Mouse (Mus musculus) forebrain, postnatal 0 days (tissue): Measurements from ENCODE around the gene Olfr504. TPM values are rescaled to one million over a fixed set of nuclear protein-coding genes. Genes with fewer than 3 reads are reported as not detected.
"Not testable (repeated sequence)": the region's sequence is repeated elsewhere in the genome, so short reads cannot be mapped to it uniquely, and the experiment has no call there.

Experiments used
- ATAC-seq: fragments of 200-750 bp; cut with Nextera tagmentation; 2 replicates; pipeline ENCODE4 v1.8.0; 2017; ENCODE audit warnings: mild to moderate bottlenecking, moderate library complexity
- DNase-seq: peaks from one replicate; pipeline ENCODE4 v3.0.0-alpha.2; 2015
- H3K27ac ChIP-seq: fragments of 300-500 bp; sonication (generic); 2 replicates; pipeline ENCODE4 v1.5.1; 2014; ENCODE audit warnings: low read depth, mild to moderate bottlenecking, antibody characterized with exemption, low read length, moderate library complexity, mixed read lengths
- H3K27me3 ChIP-seq: fragments of 300-500 bp; sonication (generic); 2 replicates; pipeline ENCODE4 v1.6.1; 2014; ENCODE audit warnings: mild to moderate bottlenecking, low read length, mixed read lengths; ENCODE audit not compliant: insufficient read depth
- H3K36me3 ChIP-seq: fragments of 300-500 bp; sonication (generic); 2 replicates; pipeline ENCODE4 v1.6.1; 2014; ENCODE audit warnings: mild to moderate bottlenecking, moderate library complexity; ENCODE audit not compliant: insufficient read depth
- H3K4me1 ChIP-seq: fragments of 300-500 bp; sonication (generic); 2 replicates; pipeline ENCODE4 v1.6.1; 2014; ENCODE audit warnings: antibody characterized with exemption; ENCODE audit not compliant: insufficient read depth
- H3K4me2 ChIP-seq: fragments of 300-500 bp; sonication (generic); 2 replicates; pipeline ENCODE4 v1.6.1; 2014; ENCODE audit warnings: low read depth, mild to moderate bottlenecking, moderate library complexity
- H3K4me3 ChIP-seq: fragments of 300-500 bp; sonication (generic); 2 replicates; pipeline ENCODE4 v1.5.1; 2014; ENCODE audit warnings: low read depth, low read length, mixed read lengths
- H3K9ac ChIP-seq: fragments of 300-500 bp; sonication (generic); 2 replicates; pipeline ENCODE4 v1.6.1; 2014; ENCODE audit warnings: mild to moderate bottlenecking
- H3K9me3 ChIP-seq: fragments of 300-500 bp; sonication (generic); 2 replicates; pipeline ENCODE4 v1.6.1; 2016; ENCODE audit warnings: low read length
- CTCF ChIP-seq: sonication (generic); IDR thresholded peaks from 2 replicates; pipeline ENCODE4 v1.5.1; 2016; ENCODE audit warnings: antibody characterized with exemption, control low read depth, low read depth
- WGBS: fragments of 180-500 bp; shearing (Covaris S2); extraction: QIAGEN DNeasy Blood & Tissue Kit; methylation state at CpG from one replicate; pipeline ENCODE4 v1.1.7; 2014; 5-methylcytosine and 5-hydroxymethylcytosine counted together
- polyA plus RNA-seq: library from polyadenylated mRNA; unstranded; fragments of >200 nt; fragmentation: Nextera tagmentation; extraction: Ambion mirVana; gene quantifications from 2 replicates; pipeline ENCODE4 v1.2.1, GENCODE M21; 2015
- total RNA-seq: library from RNA; depleted of rRNA; stranded (reverse); fragments of >200 nt; gene quantifications from 2 replicates; pipeline ENCODE4 v1.2.3, GENCODE M21; 2014; rRNA removed

Gene Olfr504
- not detected in 2 replicates for total RNA-seq
- polyA plus RNA-seq: not detected in 2 replicates

GRCm38 (mm10) chr7:108565693-108566092 lies at the start of gene Olfr504:
Gene Olfr504 (minus strand): TSS chr7:108565793.
- Histone ChIP-seq H3K9me3 (no peaks in the 10 kb centered on the region), H3K4me2 (no peak within 1 kb of the TSS), H3K27ac (no peak within 1 kb of the TSS), H3K36me3 (no peaks in the 10 kb centered on the region), H3K9ac (no peak within 1 kb of the TSS), H3K27me3 (no peaks in the 10 kb centered on the region), H3K4me1 (no peaks in the 10 kb centered on the region), H3K4me3 (no peak within 1 kb of the TSS)
- ATAC-seq: no peak
- 95% methylated on average over 1 of the region's 1 CpGs for WGBS
- no peak for DNase-seq
- no peak for TF ChIP-seq CTCF

DNA sequence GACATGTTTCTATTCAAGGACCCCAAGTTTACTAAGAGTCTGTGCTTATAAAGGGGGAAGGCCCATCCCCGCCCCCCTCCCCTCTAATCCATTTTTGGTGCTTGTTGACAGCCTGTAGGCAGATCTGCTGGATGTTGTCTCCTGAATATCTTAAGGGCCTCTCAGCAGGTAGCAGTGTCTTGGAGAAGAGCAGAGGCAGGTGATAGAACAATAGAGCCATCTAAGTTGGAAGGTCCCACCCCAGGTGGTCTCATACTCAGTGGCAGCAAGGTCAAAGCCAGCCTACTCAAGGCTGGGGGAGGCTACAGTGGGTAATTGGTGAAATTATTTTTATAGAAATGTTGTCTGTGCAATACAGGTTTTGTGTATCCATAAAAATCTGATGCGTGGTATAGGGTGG lies 48.5 kb upstream of the Olfr504 start:
- 88% methylated on average over 2 of the region's 2 CpGs for WGBS
- TF ChIP-seq CTCF: no peak
- no peaks in the 10 kb centered on the region for H3K4me1 ChIP-seq
- H3K27me3 ChIP-seq: no peaks in the 10 kb centered on the region
- H3K36me3 ChIP-seq: no peaks in the 10 kb centered on the region
- H3K9ac ChIP-seq: no peak overlapping the region
- H3K9me3 ChIP-seq: no peaks in the 10 kb centered on the region
- DNase-seq (no peak), ATAC-seq (no peak)
- no peak overlapping the region for H3K4me2 ChIP-seq
- H3K27ac ChIP-seq: no peak overlapping the region
- H3K4me3 ChIP-seq: no peak overlapping the region

DNA sequence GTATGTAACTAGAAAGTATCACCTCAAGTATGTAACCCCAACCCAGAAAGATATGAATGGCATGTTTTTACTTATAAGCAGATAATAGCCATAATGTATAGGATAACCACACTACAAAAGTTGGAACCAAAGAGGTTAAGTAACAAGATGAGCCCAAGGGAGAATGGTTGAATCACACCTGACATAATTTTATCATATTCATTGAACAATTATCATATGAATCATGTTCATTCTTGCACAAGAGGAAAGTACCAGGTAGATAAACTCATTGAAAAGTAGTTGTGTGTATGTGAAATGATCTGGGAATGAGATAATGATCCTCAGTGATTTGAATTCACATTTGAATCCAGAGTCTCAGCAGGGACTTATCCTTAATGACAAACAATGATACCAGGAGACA lies 44.9 kb upstream of the Olfr504 start, which contains the start of gene Olfr506:
Gene Olfr506 (plus strand): TSS at position 301 of the 400 bp plus-strand sequence.
- Histone ChIP-seq H3K36me3 (no peaks in the 10 kb centered on the region), H3K4me3 (no peak within 1 kb of the TSS), H3K4me1 (no peaks in the 10 kb centered on the region), H3K4me2 (no peak within 1 kb of the TSS), H3K9ac (no peak within 1 kb of the TSS), H3K27ac (no peak within 1 kb of the TSS), H3K9me3 (no peaks in the 10 kb centered on the region), H3K27me3 (no peaks in the 10 kb centered on the region)
- ATAC-seq (no peak), DNase-seq (no peak)
- no peak for TF ChIP-seq CTCF

DNA sequence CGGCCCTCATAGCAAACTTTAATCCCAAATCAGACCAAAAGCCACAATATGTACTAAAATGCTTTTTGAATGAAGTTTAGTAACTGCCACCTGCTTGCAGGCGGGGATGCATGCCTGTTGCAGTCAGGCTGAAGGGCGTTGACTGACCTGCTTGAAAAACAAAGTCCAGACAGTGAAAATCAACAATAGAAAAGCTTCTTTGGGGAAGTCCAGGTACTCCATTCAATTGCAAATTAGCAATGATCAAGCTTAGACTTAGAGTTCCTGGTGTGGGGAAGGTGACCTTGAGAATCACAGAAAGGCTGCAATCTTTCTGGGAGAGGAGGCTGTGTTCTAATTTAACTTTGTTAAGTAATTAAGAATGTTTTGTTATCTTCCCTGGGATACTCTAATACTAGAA lies 36.3 kb upstream of the Olfr504 start:
- not testable (repeated sequence) for H3K4me2 ChIP-seq, ATAC-seq, H3K4me1 ChIP-seq, H3K9ac ChIP-seq, H3K4me3 ChIP-seq, H3K27ac ChIP-seq, H3K9me3 ChIP-seq, H3K27me3 ChIP-seq, DNase-seq, H3K36me3 ChIP-seq
- WGBS: 82% methylated on average over 3 of the region's 3 CpGs

- no peak overlapping the region for H3K9ac ChIP-seq
- no peak overlapping the region for H3K4me2 ChIP-seq
- no peak overlapping the region for H3K27ac ChIP-seq
- no peak overlapping the region for H3K4me3 ChIP-seq
- ATAC-seq (no peak), DNase-seq (no peak)
- no peaks in the 10 kb centered on the region for H3K4me1 ChIP-seq
- H3K9me3 ChIP-seq: no peaks in the 10 kb centered on the region
- H3K36me3 ChIP-seq: no peaks in the 10 kb centered on the region
- 93% methylated on average over 1 of the region's 1 CpGs for WGBS
- H3K27me3 ChIP-seq: no peaks in the 10 kb centered on the region
- no peak for TF ChIP-seq CTCF
Measured at GRCm38 (mm10) chr7:108589797-108590196, 24.2 kb upstream of the Olfr504 start.

- H3K27ac ChIP-seq, H3K4me3 ChIP-seq, H3K4me1 ChIP-seq, H3K4me2 ChIP-seq, ATAC-seq, H3K27me3 ChIP-seq, DNase-seq, H3K9ac ChIP-seq, H3K36me3 ChIP-seq, H3K9me3 ChIP-seq: not testable (repeated sequence)
- WGBS: 52% methylated on average over 1 of the region's 1 CpGs
Measured at GRCm38 (mm10) chr7:108544227-108544626, 21.4 kb downstream of the Olfr504 start, which contains the start of gene Olfr503. Gene Olfr503 (plus strand): TSS chr7:108544527.

- H3K4me3 ChIP-seq: no peak overlapping the region
- H3K27ac ChIP-seq: no peak overlapping the region
- H3K9me3 ChIP-seq: no peaks in the 10 kb centered on the region
- ATAC-seq: no peak
- DNase-seq: no peak
- H3K4me2 ChIP-seq: no peak overlapping the region
- no peak for TF ChIP-seq CTCF
- H3K9ac ChIP-seq: no peak overlapping the region
- H3K27me3 ChIP-seq: no peaks in the 10 kb centered on the region
- H3K36me3 ChIP-seq: no peaks in the 10 kb centered on the region
- 90% methylated on average over 13 of the region's 13 CpGs for WGBS
- no peaks in the 10 kb centered on the region for H3K4me1 ChIP-seq
Measured at GRCm38 (mm10) chr7:108542416-108542815, 23.2 kb downstream of the Olfr504 start.

GRCm38 (mm10) chr7:108524965-108525364 lies 40.6 kb downstream of the Olfr504 start, which contains the start of gene Olfr502:
Gene Olfr502 (minus strand): TSS chr7:108525065.
- DNase-seq (no peak), ATAC-seq (no peak)
- H3K27me3 ChIP-seq: no peaks in the 10 kb centered on the region
- H3K27ac ChIP-seq: no peak within 1 kb of the TSS
- 73% methylated on average over 1 of the region's 1 CpGs for WGBS
- no peak for TF ChIP-seq CTCF
- no peaks in the 10 kb centered on the region for H3K4me1 ChIP-seq
- H3K4me2 ChIP-seq: no peak within 1 kb of the TSS
- no peak within 1 kb of the TSS for H3K9ac ChIP-seq
- H3K9me3 ChIP-seq: no peaks in the 10 kb centered on the region
- no peak within 1 kb of the TSS for H3K4me3 ChIP-seq
- H3K36me3 ChIP-seq: no peaks in the 10 kb centered on the region

Other genes with a start within 250 kb of the Olfr504 start
- gene Olfr492, start 242.1 kb downstream of the Olfr504 start, total RNA-seq: not detected in 2 replicates
- not detected in 2 replicates for gene Olfr492, start 242.1 kb downstream of the Olfr504 start, polyA plus RNA-seq
- gene Olfr493, start 218.8 kb downstream of the Olfr504 start, total RNA-seq: not detected in 2 replicates
- gene Olfr493, start 218.8 kb downstream of the Olfr504 start, polyA plus RNA-seq: not detected in 2 replicates
- gene Olfr494, start 200.5 kb downstream of the Olfr504 start, total RNA-seq: not detected in 2 replicates
- gene Olfr494, start 200.5 kb downstream of the Olfr504 start, polyA plus RNA-seq: not detected in 2 replicates
- gene Olfr495, start 172.6 kb downstream of the Olfr504 start, total RNA-seq: not detected in 2 replicates
- gene Olfr495, start 172.6 kb downstream of the Olfr504 start, polyA plus RNA-seq: not detected in 2 replicates
- not detected in 2 replicates for gene Olfr497, start 145.4 kb downstream of the Olfr504 start, total RNA-seq
- not detected in 2 replicates for gene Olfr497, start 145.4 kb downstream of the Olfr504 start, polyA plus RNA-seq
- gene Olfr498, start 100.5 kb downstream of the Olfr504 start, total RNA-seq: not detected in 2 replicates
- gene Olfr498, start 100.5 kb downstream of the Olfr504 start, polyA plus RNA-seq: not detected in 2 replicates
- not detected in 2 replicates for gene Olfr502, start 40.7 kb downstream of the Olfr504 start, total RNA-seq
- gene Olfr502, start 40.7 kb downstream of the Olfr504 start, polyA plus RNA-seq: not detected in 2 replicates
- gene Olfr503, start 21.3 kb downstream of the Olfr504 start, total RNA-seq: not detected in 2 replicates
- gene Olfr503, start 21.3 kb downstream of the Olfr504 start, polyA plus RNA-seq: not detected in 2 replicates
- not detected in 2 replicates for gene Olfr506, start 45.0 kb upstream of the Olfr504 start, total RNA-seq
- not detected in 2 replicates for gene Olfr506, start 45.0 kb upstream of the Olfr504 start, polyA plus RNA-seq
- gene Olfr507, start 56.0 kb upstream of the Olfr504 start, total RNA-seq: not detected in 2 replicates
- not detected in 2 replicates for gene Olfr507, start 56.0 kb upstream of the Olfr504 start, polyA plus RNA-seq
- not detected in 2 replicates for gene Olfr508, start 64.2 kb upstream of the Olfr504 start, total RNA-seq
- not detected in 2 replicates for gene Olfr508, start 64.2 kb upstream of the Olfr504 start, polyA plus RNA-seq
- gene Olfr509, start 86.1 kb upstream of the Olfr504 start, total RNA-seq: not detected in 2 replicates
- not detected in 2 replicates for gene Olfr509, start 86.1 kb upstream of the Olfr504 start, polyA plus RNA-seq
- not detected in 2 replicates for gene Olfr510, start 100.6 kb upstream of the Olfr504 start, total RNA-seq
- not detected in 2 replicates for gene Olfr510, start 100.6 kb upstream of the Olfr504 start, polyA plus RNA-seq
- gene Olfr512, start 147.5 kb upstream of the Olfr504 start, total RNA-seq: not detected in 2 replicates
- gene Olfr512, start 147.5 kb upstream of the Olfr504 start, polyA plus RNA-seq: not detected in 2 replicates
- not detected in 2 replicates for gene Olfr513, start 185.2 kb upstream of the Olfr504 start, total RNA-seq
- not detected in 2 replicates for gene Olfr513, start 185.2 kb upstream of the Olfr504 start, polyA plus RNA-seq